Mouse (Mus musculus) ES-E14 (cell line): ENCODE measurements around the gene Fes.

ENCODE experiments used
- CHD2 ChIP-seq: IDR thresholded peaks from 2 replicates; pipeline ENCODE4 v1.6.1; 2014; ENCODE audit warnings: mild to moderate bottlenecking, low read depth, low read length, inconsistent platforms
- HCFC1 ChIP-seq: IDR thresholded peaks from 2 replicates; pipeline ENCODE4 v1.6.1; 2012; ENCODE audit warnings: low read length, inconsistent platforms, borderline replicate concordance; ENCODE audit not compliant: insufficient read depth
- ZNF384 ChIP-seq: IDR thresholded peaks from 2 replicates; pipeline ENCODE4 v1.6.1; 2012; ENCODE audit warnings: low read depth, low read length, inconsistent platforms

GRCm38 (mm10) chr7:80334848-80335247 lies 52.9 kb downstream of the Fes start:
- TF ChIP-seq CHD2 (no peak), HCFC1 (no peak), ZNF384 (no peak)
